Mouse (Mus musculus) limb, embryonic 11.5 days (tissue): ENCODE data around the gene Tfip11. TPM values are rescaled to one million over a fixed set of nuclear protein-coding genes. Genes with fewer than 3 reads are reported as not detected.

Experiments used
- ATAC-seq: fragments of 200-750 bp; cut with Nextera tagmentation; 2 replicates; pipeline ENCODE4 v1.8.0; 2017; ENCODE audit warnings: low read depth; ENCODE audit not compliant: insufficient number of reproducible peaks, low FRiP score, low TSS enrichment
- DNase-seq: peaks from one replicate; pipeline ENCODE4 v3.0.0-alpha.2; 2015; ENCODE audit warnings: low spot score
- H3K27ac ChIP-seq: fragments of 300-500 bp; sonication (generic); replicated peaks from 2 replicates; pipeline ENCODE4 v1.5.1; 2014; ENCODE audit warnings: low read depth, mild to moderate bottlenecking, low read length
- H3K27me3 ChIP-seq: fragments of 300-500 bp; sonication (generic); 2 replicates; pipeline ENCODE4 v1.6.1; 2014; ENCODE audit warnings: mild to moderate bottlenecking, low read length, mixed read lengths; ENCODE audit not compliant: control insufficient read depth, insufficient read depth
- H3K36me3 ChIP-seq: fragments of 300-500 bp; sonication (generic); 2 replicates; pipeline ENCODE4 v1.6.1; 2014; ENCODE audit warnings: mild to moderate bottlenecking, low read length, moderate library complexity, mixed read lengths; ENCODE audit not compliant: control insufficient read depth, insufficient read depth
- H3K4me1 ChIP-seq: fragments of 300-500 bp; sonication (generic); 2 replicates; pipeline ENCODE4 v1.6.1; 2014; ENCODE audit warnings: low read length, mixed read lengths; ENCODE audit not compliant: control insufficient read depth, insufficient read depth
- H3K4me2 ChIP-seq: fragments of 300-500 bp; sonication (generic); 2 replicates; pipeline ENCODE4 v1.6.1; 2014; ENCODE audit warnings: low read depth, mild to moderate bottlenecking, moderate library complexity; ENCODE audit not compliant: severe bottlenecking
- H3K4me3 ChIP-seq: fragments of 300-500 bp; sonication (generic); 2 replicates; pipeline ENCODE4 v1.5.1; 2014; ENCODE audit warnings: low read depth, low read length
- H3K9ac ChIP-seq: fragments of 300-500 bp; sonication (generic); 2 replicates; pipeline ENCODE4 v1.6.1; 2014; ENCODE audit warnings: mild to moderate bottlenecking, low read length
- H3K9me3 ChIP-seq: fragments of 300-500 bp; sonication (generic); 2 replicates; pipeline ENCODE4 v1.6.1; 2016; ENCODE audit warnings: low read length; ENCODE audit not compliant: control insufficient read depth
- WGBS: fragments of 180-500 bp; shearing (Covaris S2); extraction: QIAGEN DNeasy Blood & Tissue Kit; methylation state at CpG from one replicate; pipeline ENCODE4 v1.1.7; 2014; 5-methylcytosine and 5-hydroxymethylcytosine counted together
- polyA plus RNA-seq: library from polyadenylated mRNA; unstranded; fragments of >200 nt; fragmentation: Nextera tagmentation; extraction: Ambion mirVana; gene quantifications from 2 replicates; pipeline ENCODE4 v1.2.1, GENCODE M21; 2014

Gene Tfip11
- polyA plus RNA-seq, 1 experiment from 2014 or later = 27.3 TPM

GRCm38 (mm10) chr5:112282123-112282779 lies 43.9 kb upstream of the Tfip11 start:
- ATAC-seq = no peak
- WGBS = 74% methylated on average over 6 of the region's 6 CpGs
- Histone ChIP-seq H3K9ac (no peak overlapping the region), H3K4me2 (no peak overlapping the region), H3K27me3 (no peaks in the 10 kb centered on the region), H3K9me3 (no peaks in the 10 kb centered on the region), H3K36me3 (no peaks in the 10 kb centered on the region), H3K4me1 (0 out of 2 replicates have a peak, but pooled peaks cover 4% of the 10 kb centered on the region), H3K4me3 (no peak overlapping the region), H3K27ac (no peak overlapping the region)
- no peak for DNase-seq

GRCm38 (mm10) chr5:112282780-112283482 lies 43.2 kb upstream of the Tfip11 start:
- H3K27me3 ChIP-seq = no peaks in the 10 kb centered on the region
- H3K4me3 ChIP-seq = no peak overlapping the region
- H3K27ac ChIP-seq = no peak overlapping the region
- H3K4me2 ChIP-seq = no peak overlapping the region
- no peaks in the 10 kb centered on the region for H3K9me3 ChIP-seq
- H3K4me1 ChIP-seq = 0 out of 2 replicates have a peak, but pooled peaks cover 4% of the 10 kb centered on the region
- ATAC-seq = no peak
- 80% methylated on average over 9 of the region's 9 CpGs for WGBS
- no peak for DNase-seq
- no peak overlapping the region for H3K9ac ChIP-seq
- H3K36me3 ChIP-seq = no peaks in the 10 kb centered on the region

- no peak overlapping the region for H3K4me2 ChIP-seq
- no peak overlapping the region for H3K9ac ChIP-seq
- no peaks in the 10 kb centered on the region for H3K36me3 ChIP-seq
- H3K4me3 ChIP-seq = no peak overlapping the region
- H3K9me3 ChIP-seq = no peaks in the 10 kb centered on the region
- ATAC-seq (no peak), DNase-seq (no peak)
- H3K4me1 ChIP-seq = 0 out of 2 replicates have a peak, but pooled peaks cover 4% of the 10 kb centered on the region
- H3K27ac ChIP-seq = no peak overlapping the region
- no peaks in the 10 kb centered on the region for H3K27me3 ChIP-seq
- WGBS = 74% methylated on average over 10 of the region's 10 CpGs
Observed at GRCm38 (mm10) chr5:112283543-112284202, 42.5 kb upstream of the Tfip11 start.

- Histone ChIP-seq H3K4me3 (no peak overlapping the region), H3K4me1 (0 out of 2 replicates have a peak, but pooled peaks cover 4% of the 10 kb centered on the region), H3K4me2 (no peak overlapping the region), H3K9ac (no peak overlapping the region), H3K27me3 (no peaks in the 10 kb centered on the region), H3K27ac (no peak overlapping the region), H3K9me3 (no peaks in the 10 kb centered on the region), H3K36me3 (no peaks in the 10 kb centered on the region)
- 83% methylated on average over 7 of the region's 7 CpGs for WGBS
- no peak for ATAC-seq
- no peak for DNase-seq
Observed at GRCm38 (mm10) chr5:112284203-112284582, 42.0 kb upstream of the Tfip11 start.

GRCm38 (mm10) chr5:112285548-112286085 lies 40.5 kb upstream of the Tfip11 start:
- Histone ChIP-seq H3K4me1 (0 out of 2 replicates have a peak, but pooled peaks cover 4% of the 10 kb centered on the region), H3K4me3 (no peak overlapping the region)

GRCm38 (mm10) chr5:112286608-112286983 lies 39.6 kb upstream of the Tfip11 start:
- H3K9ac ChIP-seq = no peak overlapping the region
- no peaks in the 10 kb centered on the region for H3K27me3 ChIP-seq
- WGBS = 81% methylated on average over 2 of the region's 2 CpGs
- ATAC-seq (no peak), DNase-seq (no peak)
- no peak overlapping the region for H3K27ac ChIP-seq
- H3K4me1 ChIP-seq = 0 out of 2 replicates have a peak, but pooled peaks cover 4% of the 10 kb centered on the region
- H3K4me2 ChIP-seq = no peak overlapping the region
- no peak overlapping the region for H3K4me3 ChIP-seq
- H3K9me3 ChIP-seq = no peaks in the 10 kb centered on the region
- H3K36me3 ChIP-seq = no peaks in the 10 kb centered on the region

More at GRCm38 (mm10) chr5:112285548-112286085, 40.5 kb upstream of the Tfip11 start:
- Histone ChIP-seq H3K4me2 (no peak overlapping the region), H3K36me3 (no peaks in the 10 kb centered on the region), H3K9ac (no peak overlapping the region), H3K27me3 (no peaks in the 10 kb centered on the region), H3K9me3 (no peaks in the 10 kb centered on the region), H3K27ac (no peak overlapping the region)
- 94% methylated on average over 7 of the region's 7 CpGs for WGBS
- ATAC-seq = no peak
- no peak for DNase-seq

GRCm38 (mm10) chr5:112286984-112287641 lies 39.0 kb upstream of the Tfip11 start:
- ATAC-seq = no peak
- H3K9ac ChIP-seq = no peak overlapping the region
- WGBS = 86% methylated on average over 11 of the region's 11 CpGs

GRCm38 (mm10) chr5:112287652-112288051 lies 38.5 kb upstream of the Tfip11 start:
- Histone ChIP-seq H3K4me2 (no peak overlapping the region), H3K9ac (no peak overlapping the region), H3K4me3 (no peak overlapping the region), H3K36me3 (no peaks in the 10 kb centered on the region), H3K27me3 (no peaks in the 10 kb centered on the region), H3K27ac (no peak overlapping the region), H3K4me1 (no peaks in the 10 kb centered on the region), H3K9me3 (no peaks in the 10 kb centered on the region)
- no peak for DNase-seq
- 92% methylated on average over 2 of the region's 2 CpGs for WGBS
- no peak for ATAC-seq

More at GRCm38 (mm10) chr5:112286984-112287641, 39.0 kb upstream of the Tfip11 start:
- Histone ChIP-seq H3K4me1 (0 out of 2 replicates have a peak, but pooled peaks cover 3% of the 10 kb centered on the region), H3K4me3 (no peak overlapping the region), H3K27ac (no peak overlapping the region), H3K36me3 (no peaks in the 10 kb centered on the region), H3K9me3 (no peaks in the 10 kb centered on the region), H3K27me3 (no peaks in the 10 kb centered on the region), H3K4me2 (no peak overlapping the region)
- no peak for DNase-seq
